Mouse (Mus musculus): Measurements from ENCODE around the gene Rgs12. TPM values are rescaled to one million over a fixed set of nuclear protein-coding genes. Genes with fewer than 3 reads are reported as not detected.

Gene Rgs12
- polyA plus RNA-seq, 1 experiment from 2014 or later = 17.3 TPM

GRCm38 (mm10) chr5:34999281-34999680, 50.0 kb downstream of the Rgs12 start:
- Histone ChIP-seq H3K9ac (no peak overlapping the region), H3K27ac (no peak overlapping the region), H3K4me2 (replicated peaks) (no peak overlapping the region), H3K36me3 (no peaks in the 10 kb centered on the region), H3K4me1 (replicated peaks) (peaks cover 5% of the 10 kb centered on the region), H3K4me3 (replicated peaks) (no peak overlapping the region), H3K27me3 (replicated peaks) (no peaks in the 10 kb centered on the region), H3K9me3 (no peaks in the 10 kb centered on the region)
- ATAC-seq = no peak
- 81% methylated on average over 6 of the region's 6 CpGs for WGBS

GRCm38 (mm10) chr5:35000323-35000722, 51.1 kb downstream of the Rgs12 start:
- Histone ChIP-seq H3K36me3 (no peaks in the 10 kb centered on the region), H3K9me3 (no peaks in the 10 kb centered on the region), H3K27ac (no peak overlapping the region), H3K4me1 (replicated peaks) (peaks cover 5% of the 10 kb centered on the region), H3K27me3 (replicated peaks) (no peaks in the 10 kb centered on the region), H3K4me3 (replicated peaks) (no peak overlapping the region), H3K9ac (no peak overlapping the region), H3K4me2 (replicated peaks) (no peak overlapping the region)
- no peak for ATAC-seq

GRCm38 (mm10) chr5:35001144-35001543, 51.9 kb downstream of the Rgs12 start:
- no peaks in the 10 kb centered on the region for H3K9me3 ChIP-seq
- no peaks in the 10 kb centered on the region for H3K36me3 ChIP-seq
- 72% methylated on average over 3 of the region's 3 CpGs for WGBS
- no peaks in the 10 kb centered on the region for H3K27me3 ChIP-seq (replicated peaks)
- no peak overlapping the region for H3K4me2 ChIP-seq (replicated peaks)
- no peak overlapping the region for H3K27ac ChIP-seq
- H3K9ac ChIP-seq = no peak overlapping the region
- peaks cover 5% of the 10 kb centered on the region for H3K4me1 ChIP-seq (replicated peaks)
- ATAC-seq = no peak
- no peak overlapping the region for H3K4me3 ChIP-seq (replicated peaks)

- Histone ChIP-seq H3K4me2 (replicated peaks) (no peak overlapping the region), H3K27me3 (replicated peaks) (no peaks in the 10 kb centered on the region), H3K27ac (no peak overlapping the region), H3K4me1 (replicated peaks) (peaks cover 1% of the 10 kb centered on the region), H3K36me3 (no peaks in the 10 kb centered on the region), H3K9ac (no peak overlapping the region), H3K9me3 (no peaks in the 10 kb centered on the region), H3K4me3 (replicated peaks) (no peak overlapping the region)
- no peak for ATAC-seq
- 81% methylated on average over 7 of the region's 7 CpGs for WGBS
These were observed 54.4 kb downstream of the Rgs12 start for GRCm38 (mm10) chr5:35003611-35004162.

- Histone ChIP-seq H3K9ac (no peak overlapping the region), H3K27ac (no peak overlapping the region), H3K9me3 (no peaks in the 10 kb centered on the region), H3K4me3 (replicated peaks) (no peak overlapping the region), H3K36me3 (no peaks in the 10 kb centered on the region), H3K4me2 (replicated peaks) (no peak overlapping the region), H3K27me3 (replicated peaks) (no peaks in the 10 kb centered on the region), H3K4me1 (replicated peaks) (no peaks in the 10 kb centered on the region)
- 92% methylated on average over 2 of the region's 2 CpGs for WGBS
- ATAC-seq = no peak
These were observed 55.5 kb downstream of the Rgs12 start for GRCm38 (mm10) chr5:35004769-35005168.

GRCm38 (mm10) chr5:35005659-35006058, 56.4 kb downstream of the Rgs12 start:
- Histone ChIP-seq H3K4me3 (replicated peaks) (no peak overlapping the region), H3K9ac (no peak overlapping the region), H3K9me3 (no peaks in the 10 kb centered on the region), H3K4me1 (replicated peaks) (no peaks in the 10 kb centered on the region), H3K27ac (no peak overlapping the region), H3K36me3 (no peaks in the 10 kb centered on the region), H3K4me2 (replicated peaks) (no peak overlapping the region), H3K27me3 (replicated peaks) (no peaks in the 10 kb centered on the region)
- 91% methylated on average over 3 of the region's 3 CpGs for WGBS
- ATAC-seq = no peak

GRCm38 (mm10) chr5:35006599-35006998, 57.4 kb downstream of the Rgs12 start:
- Histone ChIP-seq H3K27ac (no peak overlapping the region), H3K9me3 (no peaks in the 10 kb centered on the region), H3K4me1 (replicated peaks) (no peaks in the 10 kb centered on the region), H3K4me3 (replicated peaks) (no peak overlapping the region), H3K9ac (no peak overlapping the region), H3K36me3 (no peaks in the 10 kb centered on the region), H3K27me3 (replicated peaks) (no peaks in the 10 kb centered on the region), H3K4me2 (replicated peaks) (no peak overlapping the region)
- WGBS = 52% methylated on average over 2 of the region's 2 CpGs
- ATAC-seq = no peak

- H3K9ac ChIP-seq = no peak overlapping the region
- H3K4me1 ChIP-seq (replicated peaks) = no peaks in the 10 kb centered on the region
- WGBS = 94% methylated on average over 4 of the region's 4 CpGs
- H3K36me3 ChIP-seq = no peaks in the 10 kb centered on the region
- no peak for ATAC-seq
- no peak overlapping the region for H3K4me2 ChIP-seq (replicated peaks)
- no peaks in the 10 kb centered on the region for H3K9me3 ChIP-seq
- no peak overlapping the region for H3K27ac ChIP-seq
- no peak overlapping the region for H3K4me3 ChIP-seq (replicated peaks)
- H3K27me3 ChIP-seq (replicated peaks) = no peaks in the 10 kb centered on the region
These were observed 59.9 kb downstream of the Rgs12 start for GRCm38 (mm10) chr5:35009163-35009562.

- no peak overlapping the region for H3K4me2 ChIP-seq (replicated peaks)
- H3K27me3 ChIP-seq (replicated peaks) = no peaks in the 10 kb centered on the region
- H3K9ac ChIP-seq = no peak overlapping the region
- no peak overlapping the region for H3K27ac ChIP-seq
- no peak for ATAC-seq
- H3K36me3 ChIP-seq = no peaks in the 10 kb centered on the region
- 69% methylated on average over 5 of the region's 5 CpGs for WGBS
- no peak overlapping the region for H3K4me3 ChIP-seq (replicated peaks)
- H3K4me1 ChIP-seq (replicated peaks) = no peaks in the 10 kb centered on the region
- H3K9me3 ChIP-seq = no peaks in the 10 kb centered on the region
These were observed 61.4 kb downstream of the Rgs12 start for GRCm38 (mm10) chr5:35010656-35011055.

- Histone ChIP-seq H3K4me3 (replicated peaks) (no peak overlapping the region), H3K9ac (no peak overlapping the region), H3K27ac (no peak overlapping the region), H3K36me3 (no peaks in the 10 kb centered on the region), H3K4me1 (replicated peaks) (no peaks in the 10 kb centered on the region), H3K27me3 (replicated peaks) (no peaks in the 10 kb centered on the region), H3K9me3 (no peaks in the 10 kb centered on the region), H3K4me2 (replicated peaks) (no peak overlapping the region)
- ATAC-seq = no peak
- 93% methylated on average over 6 of the region's 6 CpGs for WGBS
These were observed 62.1 kb downstream of the Rgs12 start for GRCm38 (mm10) chr5:35011156-35011923.

- H3K4me2 ChIP-seq (replicated peaks) = no peak overlapping the region
- H3K4me1 ChIP-seq (replicated peaks) = no peaks in the 10 kb centered on the region
- H3K36me3 ChIP-seq = no peaks in the 10 kb centered on the region
- no peak for ATAC-seq
- H3K9ac ChIP-seq = no peak overlapping the region
- H3K4me3 ChIP-seq (replicated peaks) = no peak overlapping the region
- no peaks in the 10 kb centered on the region for H3K27me3 ChIP-seq (replicated peaks)
- no peak overlapping the region for H3K27ac ChIP-seq
- 76% methylated on average over 6 of the region's 6 CpGs for WGBS
- no peaks in the 10 kb centered on the region for H3K9me3 ChIP-seq
These were observed 64.8 kb downstream of the Rgs12 start for GRCm38 (mm10) chr5:35014036-35014435.

GRCm38 (mm10) chr5:35019673-35020300, 70.5 kb downstream of the Rgs12 start:
- no peak overlapping the region for H3K27ac ChIP-seq
- no peak overlapping the region for H3K4me3 ChIP-seq (replicated peaks)
- no peaks in the 10 kb centered on the region for H3K27me3 ChIP-seq (replicated peaks)
- no peak for ATAC-seq
- H3K9ac ChIP-seq = no peak overlapping the region
- no peaks in the 10 kb centered on the region for H3K36me3 ChIP-seq
- no peak overlapping the region for H3K4me2 ChIP-seq (replicated peaks)
- no peaks in the 10 kb centered on the region for H3K4me1 ChIP-seq (replicated peaks)
- 71% methylated on average over 9 of the region's 9 CpGs for WGBS
- H3K9me3 ChIP-seq = no peaks in the 10 kb centered on the region

All from intestine, embryonic 15.5 days (tissue).